Mouse (Mus musculus) hindbrain, postnatal 0 days (tissue): ENCODE results near the gene Sh2d4b. TPM values are rescaled to one million over a fixed set of nuclear protein-coding genes. Genes with fewer than 3 reads are reported as not detected.

Experiments used
- ATAC-seq: fragments of 200-750 bp; cut with Nextera tagmentation; 2 replicates; pipeline ENCODE4 v1.8.0; 2017; ENCODE audit warnings: mild to moderate bottlenecking, moderate TSS enrichment, moderate library complexity
- DNase-seq: peaks from one replicate; pipeline ENCODE4 v3.0.0-alpha.2; 2015; ENCODE audit warnings: low spot score
- H3K27ac ChIP-seq: fragments of 300-500 bp; sonication (generic); 2 replicates; pipeline ENCODE4 v1.5.1; 2014; ENCODE audit warnings: mild to moderate bottlenecking
- H3K27me3 ChIP-seq: fragments of 300-500 bp; sonication (generic); 2 replicates; pipeline ENCODE4 v1.6.1; 2014; ENCODE audit warnings: low read length, mixed read lengths; ENCODE audit not compliant: insufficient read depth
- H3K36me3 ChIP-seq: fragments of 300-500 bp; sonication (generic); 2 replicates; pipeline ENCODE4 v1.6.1; 2014; ENCODE audit warnings: low read length, mixed read lengths; ENCODE audit not compliant: insufficient read depth
- H3K4me1 ChIP-seq: fragments of 300-500 bp; sonication (generic); 2 replicates; pipeline ENCODE4 v1.6.1; 2014; ENCODE audit warnings: antibody characterized with exemption, low read length, mixed read lengths; ENCODE audit not compliant: insufficient read depth
- H3K4me2 ChIP-seq: fragments of 300-500 bp; sonication (generic); 2 replicates; pipeline ENCODE4 v1.6.1; 2014; ENCODE audit warnings: low read depth, mild to moderate bottlenecking, low read length, moderate library complexity, mixed read lengths
- H3K4me3 ChIP-seq: fragments of 300-500 bp; sonication (generic); 2 replicates; pipeline ENCODE4 v1.5.1; 2014; ENCODE audit warnings: low read length
- H3K9ac ChIP-seq: fragments of 300-500 bp; sonication (generic); replicated peaks from 2 replicates; pipeline ENCODE4 v1.6.1; 2014; ENCODE audit warnings: mild to moderate bottlenecking, low read length, moderate library complexity, mixed read lengths
- H3K9me3 ChIP-seq: fragments of 300-500 bp; sonication (generic); 2 replicates; pipeline ENCODE4 v1.6.1; 2016; ENCODE audit warnings: low read length, mixed read lengths
- CTCF ChIP-seq: IDR thresholded peaks from 2 replicates; pipeline ENCODE4 v1.5.1; 2016; ENCODE audit warnings: antibody characterized with exemption, control low read depth, low read depth
- WGBS: fragments of 180-500 bp; shearing (Covaris S2); extraction: QIAGEN DNeasy Blood & Tissue Kit; methylation state at CpG from one replicate; pipeline ENCODE4 v1.1.7; 2014; 5-methylcytosine and 5-hydroxymethylcytosine counted together
- polyA plus RNA-seq: library from polyadenylated mRNA; unstranded; fragments of >200 nt; fragmentation: Nextera tagmentation; extraction: Ambion mirVana; gene quantifications from 2 replicates; pipeline ENCODE4 v1.2.1, GENCODE M21; 2015
- total RNA-seq: library from RNA; depleted of rRNA; stranded (reverse); fragments of >200 nt; gene quantifications from 2 replicates; pipeline ENCODE4 v1.2.3, GENCODE M21; 2014

Sh2d4b gene
- total and polyA plus RNA-seq, 2 experiments from 2014 or later, result 0.63 to 2.6 TPM

- H3K4me2 ChIP-seq, result no peak overlapping the region
- no peaks in the 10 kb centered on the region for H3K9me3 ChIP-seq
- 56% methylated on average over 6 of the region's 6 CpGs for whole genome bisulfite sequencing
- no peak for TF ChIP-seq CTCF
- no peak overlapping the region for H3K9ac ChIP-seq
- no peaks in the 10 kb centered on the region for H3K4me1 ChIP-seq
- no peaks in the 10 kb centered on the region for H3K36me3 ChIP-seq
- H3K27me3 ChIP-seq, result no peaks in the 10 kb centered on the region
- H3K4me3 ChIP-seq, result no peak overlapping the region
- DNase-seq, result no peak
- H3K27ac ChIP-seq, result no peak overlapping the region
- ATAC-seq, result no peak
Observed at GRCm38 (mm10) chr14:40864811-40865514, 28.1 kb downstream of the Sh2d4b start.

DNA sequence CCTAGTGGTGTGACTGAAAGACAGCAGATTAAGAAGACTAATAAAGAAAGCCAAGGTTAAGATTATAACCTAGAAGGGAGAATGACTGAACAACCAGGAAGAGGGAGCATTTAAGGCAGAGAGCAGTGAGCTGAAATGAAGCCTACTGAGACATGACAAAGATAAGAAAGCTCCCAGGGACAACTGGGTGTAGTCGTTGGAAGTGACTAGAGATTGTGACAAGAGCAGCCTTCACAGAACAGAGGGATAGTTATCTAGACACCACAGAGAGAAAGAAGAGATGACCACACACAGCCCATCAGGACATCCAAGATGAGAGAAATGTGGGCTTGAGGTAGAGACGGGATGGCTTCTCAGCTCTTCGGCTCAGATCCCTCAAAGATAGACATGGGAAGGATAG lies 29.4 kb downstream of the Sh2d4b start:
- Histone ChIP-seq H3K4me1 (no peaks in the 10 kb centered on the region), H3K4me3 (no peak overlapping the region), H3K9me3 (no peaks in the 10 kb centered on the region), H3K27me3 (no peaks in the 10 kb centered on the region), H3K36me3 (no peaks in the 10 kb centered on the region), H3K4me2 (no peak overlapping the region), H3K27ac (no peak overlapping the region), H3K9ac (no peak overlapping the region)
- 84% methylated on average over 3 of the region's 3 CpGs for WGBS
- DNase-seq, result no peak
- no peak for TF ChIP-seq CTCF
- ATAC-seq, result no peak

GRCm38 (mm10) chr14:40863022-40863421 lies 30.0 kb downstream of the Sh2d4b start:
- no peak overlapping the region for H3K4me3 ChIP-seq
- no peaks in the 10 kb centered on the region for H3K9me3 ChIP-seq
- H3K4me1 ChIP-seq, result no peaks in the 10 kb centered on the region
- no peaks in the 10 kb centered on the region for H3K36me3 ChIP-seq
- no peak overlapping the region for H3K9ac ChIP-seq
- H3K27ac ChIP-seq, result no peak overlapping the region
- ATAC-seq (no peak), DNase-seq (no peak)
- no peak overlapping the region for H3K4me2 ChIP-seq
- TF ChIP-seq CTCF, result 0 out of 2 replicates have a peak, but pooled peaks have one; percentile 11
- no peaks in the 10 kb centered on the region for H3K27me3 ChIP-seq

- no peak overlapping the region for H3K4me2 ChIP-seq
- TF ChIP-seq CTCF, result no peak
- no peak overlapping the region for H3K27ac ChIP-seq
- no peak for DNase-seq
- no peaks in the 10 kb centered on the region for H3K27me3 ChIP-seq
- H3K4me3 ChIP-seq, result no peak overlapping the region
- H3K9me3 ChIP-seq, result no peaks in the 10 kb centered on the region
- ATAC-seq, result no peak
- H3K36me3 ChIP-seq, result no peaks in the 10 kb centered on the region
- no peaks in the 10 kb centered on the region for H3K4me1 ChIP-seq
- WGBS, result 79% methylated on average over 5 of the region's 5 CpGs
- H3K9ac ChIP-seq, result no peak overlapping the region
Observed at GRCm38 (mm10) chr14:40852978-40853377, 40.1 kb downstream of the Sh2d4b start.

DNA sequence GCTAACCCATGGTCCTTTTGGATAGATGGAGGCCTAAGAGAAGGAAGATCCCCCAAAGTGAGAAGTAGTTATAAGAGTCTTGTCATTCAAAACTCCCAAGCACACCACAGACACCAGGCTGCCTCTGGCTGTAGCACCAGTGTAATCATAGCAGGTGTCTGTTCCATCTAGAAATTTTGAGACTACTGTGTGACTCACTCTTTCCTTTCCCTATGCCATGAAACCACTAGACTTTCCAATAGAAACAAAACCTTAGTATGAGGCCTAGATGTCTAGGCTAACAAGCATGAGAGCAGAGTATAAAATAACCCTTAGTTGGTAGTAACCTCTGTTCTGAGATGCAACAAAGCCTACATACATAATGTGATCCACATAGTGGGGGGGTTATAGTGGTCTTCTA lies 55.7 kb downstream of the Sh2d4b start:
- H3K9me3 ChIP-seq, result no peaks in the 10 kb centered on the region
- H3K9ac ChIP-seq, result no peak overlapping the region
- no peaks in the 10 kb centered on the region for H3K4me1 ChIP-seq
- ATAC-seq (no peak), DNase-seq (no peak)
- no peaks in the 10 kb centered on the region for H3K27me3 ChIP-seq
- no peak overlapping the region for H3K4me3 ChIP-seq
- H3K4me2 ChIP-seq, result no peak overlapping the region
- H3K27ac ChIP-seq, result no peak overlapping the region
- H3K36me3 ChIP-seq, result no peaks in the 10 kb centered on the region
- TF ChIP-seq CTCF, result no peak

GRCm38 (mm10) chr14:40830505-40830904 lies 62.6 kb downstream of the Sh2d4b start:
- 64% methylated on average over 9 of the region's 9 CpGs for WGBS
- Histone ChIP-seq H3K4me2 (no peak overlapping the region), H3K36me3 (no peaks in the 10 kb centered on the region), H3K4me3 (no peak overlapping the region), H3K27ac (no peak overlapping the region), H3K9ac (no peak overlapping the region), H3K4me1 (no peaks in the 10 kb centered on the region), H3K9me3 (no peaks in the 10 kb centered on the region), H3K27me3 (no peaks in the 10 kb centered on the region)
- DNase-seq (no peak), ATAC-seq (no peak)
- TF ChIP-seq CTCF, result no peak

DNA sequence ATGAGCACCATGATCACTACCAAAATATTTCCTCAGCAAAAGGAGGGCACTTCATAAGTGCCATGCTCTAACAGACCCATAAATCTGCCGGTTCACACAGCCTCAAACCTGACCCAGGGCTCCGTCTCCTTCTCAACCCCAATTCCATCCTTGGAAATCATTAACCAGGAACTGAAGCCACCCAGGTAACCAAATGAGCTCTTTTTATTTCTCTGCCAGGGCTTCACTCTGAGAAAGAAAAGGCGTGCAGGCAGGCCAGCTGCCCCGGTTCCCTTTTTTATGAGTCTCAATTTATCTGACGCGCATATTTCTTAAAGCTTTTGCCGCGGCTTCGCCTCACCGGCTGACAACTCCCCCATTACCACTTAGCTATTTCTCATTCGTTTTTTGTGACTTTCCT lies 63.0 kb downstream of the Sh2d4b start:
- Histone ChIP-seq H3K4me1 (no peaks in the 10 kb centered on the region), H3K27ac (no peak overlapping the region), H3K4me2 (no peak overlapping the region), H3K4me3 (no peak overlapping the region), H3K9ac (no peak overlapping the region), H3K27me3 (no peaks in the 10 kb centered on the region), H3K9me3 (no peaks in the 10 kb centered on the region), H3K36me3 (no peaks in the 10 kb centered on the region)
- TF ChIP-seq CTCF, result no peak
- DNase-seq (no peak), ATAC-seq (no peak)
- WGBS, result 50% methylated on average over 11 of the region's 11 CpGs
